Mouse (Mus musculus): Measurements from ENCODE around the gene Gm6525. TPM values are rescaled to one million over a fixed set of nuclear protein-coding genes. Genes with fewer than 3 reads are reported as not detected.

The Gm6525 gene
- polyA plus RNA-seq, 1 experiment: not detected

DNA sequence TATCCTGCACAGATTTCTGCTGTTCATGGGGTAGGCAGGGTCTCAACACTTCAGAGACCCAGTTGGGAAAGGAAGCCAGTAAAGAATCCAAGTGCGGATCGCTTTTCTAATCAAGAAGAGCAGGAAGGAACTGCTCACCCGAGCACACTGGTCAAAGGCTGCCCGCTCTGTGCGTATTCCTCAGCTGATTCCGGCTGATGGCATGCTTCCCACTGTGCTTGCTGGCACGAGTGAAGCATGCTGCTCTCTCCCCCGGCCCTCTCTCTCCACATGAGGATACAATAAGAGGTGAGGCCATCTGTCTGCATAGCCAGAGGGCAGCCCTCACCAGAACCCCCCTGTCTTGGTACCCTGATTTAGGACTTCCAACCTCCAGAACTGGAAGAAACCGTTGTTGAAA lies 41.3 kb downstream of the Gm6525 start:
- H3K4me1 ChIP-seq (replicated peaks; ENCODE audit: control insufficient read depth, insufficient read depth, low read length): no peaks in the 10 kb centered on the region
- no peak overlapping the region for H3K4me3 ChIP-seq (ENCODE audit: control insufficient read depth, insufficient read depth, low read length)
- DNase-seq: no peak
- TF ChIP-seq CTCF (IDR thresholded peaks at IDR 0.05; ENCODE audit: borderline replicate concordance, control insufficient read depth, extremely low read depth, insufficient read depth, low read length, poor library complexity): no peak
- no peak for TF ChIP-seq POLR2A (IDR thresholded peaks at IDR 0.05; ENCODE audit: control insufficient read depth, extremely low read depth, insufficient read depth, low read length, poor library complexity)
- no peaks in the 10 kb centered on the region for H3K36me3 ChIP-seq (ENCODE audit: control insufficient read depth, insufficient read depth, low read length)
- no peaks in the 10 kb centered on the region; the same call in 1 of the 2 replicates for H3K27me3 ChIP-seq (ENCODE audit: control insufficient read depth, insufficient read depth, low read length)
- H3K27ac ChIP-seq (ENCODE audit: control insufficient read depth, insufficient read depth, low read length): no peak overlapping the region
- 89% methylated on average over 9 of the region's 9 CpGs for WGBS

DNA sequence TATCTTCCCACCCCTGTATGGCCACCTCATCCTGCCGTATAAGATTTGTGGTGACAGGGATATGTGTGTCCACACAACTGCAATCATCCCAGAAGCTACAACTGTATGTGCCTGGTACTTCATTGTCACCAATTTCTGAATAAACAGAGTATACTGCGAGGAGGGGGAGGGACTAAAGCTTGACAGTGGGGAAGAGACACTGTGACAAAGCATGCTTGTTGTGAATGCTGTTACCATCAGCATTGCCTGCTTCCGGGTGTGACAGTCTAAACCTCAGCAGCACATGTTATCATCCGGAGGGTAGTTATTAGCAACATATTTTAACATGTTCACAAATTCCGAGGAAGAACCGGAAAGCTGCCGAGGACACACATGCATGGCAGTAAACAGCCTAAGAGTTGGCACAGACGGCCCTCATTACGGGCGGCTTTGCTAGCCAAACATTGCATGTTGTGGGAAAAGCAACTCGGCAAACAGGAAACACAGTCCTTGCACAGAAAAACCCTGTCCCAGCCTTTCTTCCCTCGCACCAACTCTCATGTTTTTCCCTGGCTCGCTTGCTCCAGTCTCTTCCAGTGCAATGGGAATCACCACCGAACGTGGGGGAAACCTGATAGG lies 41.9 kb downstream of the Gm6525 start:
- Histone ChIP-seq H3K27ac (ENCODE audit: control insufficient read depth, insufficient read depth, low read length) (no peak overlapping the region), H3K4me3 (ENCODE audit: control insufficient read depth, insufficient read depth, low read length) (no peak overlapping the region), H3K4me1 (replicated peaks; ENCODE audit: control insufficient read depth, insufficient read depth, low read length) (peaks cover 2% of the 10 kb centered on the region; the same call in 1 of the 2 replicates), H3K27me3 (ENCODE audit: control insufficient read depth, insufficient read depth, low read length) (no peaks in the 10 kb centered on the region; the same call in 1 of the 2 replicates), H3K36me3 (ENCODE audit: control insufficient read depth, insufficient read depth, low read length) (no peaks in the 10 kb centered on the region)
- no peak for DNase-seq
- 91% methylated on average over 15 of the region's 15 CpGs for WGBS
- TF ChIP-seq POLR2A (IDR thresholded peaks at IDR 0.05; ENCODE audit: control insufficient read depth, extremely low read depth, insufficient read depth, low read length, poor library complexity) (no peak), CTCF (IDR thresholded peaks at IDR 0.05; ENCODE audit: borderline replicate concordance, control insufficient read depth, extremely low read depth, insufficient read depth, low read length, poor library complexity) (no peak)

DNA sequence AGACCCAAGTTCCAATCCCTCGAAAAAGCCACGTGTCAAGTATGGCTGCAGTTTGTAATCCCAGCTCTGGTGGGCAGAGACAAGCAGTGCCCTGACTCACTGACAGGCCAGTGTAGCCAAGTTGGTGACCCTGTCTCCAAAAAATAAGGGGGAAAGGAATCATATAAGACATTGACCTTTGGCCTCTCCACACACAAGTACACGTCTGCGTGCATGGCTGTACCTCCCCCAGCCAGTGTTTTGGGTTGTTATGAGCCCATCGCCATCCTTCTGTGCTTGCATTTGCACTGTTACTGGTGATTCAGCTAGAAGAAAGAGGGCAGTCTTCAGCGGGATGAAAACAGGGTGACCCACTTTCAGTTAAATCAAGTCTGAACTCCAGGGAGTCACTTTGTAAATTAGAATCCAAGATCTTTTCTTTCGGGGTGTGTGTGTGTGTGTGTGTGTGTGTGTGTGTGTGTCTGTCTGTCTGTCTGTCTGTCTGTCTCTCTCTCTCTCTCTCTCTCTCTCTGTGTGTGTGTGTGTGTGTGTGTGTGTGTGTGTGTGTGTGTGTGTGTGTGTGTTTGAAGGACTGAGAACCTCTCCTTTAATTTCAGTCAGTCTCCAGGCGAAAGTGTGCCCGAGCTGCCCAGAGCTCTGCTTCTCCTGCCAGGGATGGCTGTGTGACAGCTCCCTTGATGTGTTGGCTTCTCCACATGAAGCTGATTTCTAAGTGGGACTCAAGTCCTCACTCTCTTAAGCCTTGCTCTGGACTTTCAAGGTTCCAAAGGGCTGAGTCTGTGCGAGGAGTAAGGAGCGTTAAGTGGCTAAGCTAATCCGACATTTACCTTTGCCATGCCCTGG lies 43.4 kb downstream of the Gm6525 start:
- TF ChIP-seq POLR2A (IDR thresholded peaks at IDR 0.05; ENCODE audit: control insufficient read depth, extremely low read depth, insufficient read depth, low read length, poor library complexity) (no peak), CTCF (IDR thresholded peaks at IDR 0.05; ENCODE audit: borderline replicate concordance, control insufficient read depth, extremely low read depth, insufficient read depth, low read length, poor library complexity) (no peak)
- 91% methylated on average over 12 of the region's 12 CpGs for WGBS
- Histone ChIP-seq H3K4me3 (ENCODE audit: control insufficient read depth, insufficient read depth, low read length) (no peak overlapping the region), H3K36me3 (ENCODE audit: control insufficient read depth, insufficient read depth, low read length) (no peaks in the 10 kb centered on the region), H3K27me3 (ENCODE audit: control insufficient read depth, insufficient read depth, low read length) (no peaks in the 10 kb centered on the region; the same call in 1 of the 2 replicates), H3K27ac (ENCODE audit: control insufficient read depth, insufficient read depth, low read length) (no peak overlapping the region), H3K4me1 (replicated peaks; ENCODE audit: control insufficient read depth, insufficient read depth, low read length) (peaks cover 3% of the 10 kb centered on the region; the same call in 1 of the 2 replicates)
- no peak for DNase-seq

- WGBS: 82% methylated on average over 4 of the region's 4 CpGs
- Histone ChIP-seq H3K4me3 (ENCODE audit: control insufficient read depth, insufficient read depth, low read length) (no peak overlapping the region), H3K27ac (ENCODE audit: control insufficient read depth, insufficient read depth, low read length) (no peak overlapping the region), H3K36me3 (ENCODE audit: control insufficient read depth, insufficient read depth, low read length) (no peaks in the 10 kb centered on the region), H3K4me1 (replicated peaks; ENCODE audit: control insufficient read depth, insufficient read depth, low read length) (peaks cover 3% of the 10 kb centered on the region; the same call in 1 of the 2 replicates), H3K27me3 (ENCODE audit: control insufficient read depth, insufficient read depth, low read length) (no peaks in the 10 kb centered on the region; the same call in 1 of the 2 replicates)
- DNase-seq: no peak
- TF ChIP-seq CTCF (IDR thresholded peaks at IDR 0.05; ENCODE audit: borderline replicate concordance, control insufficient read depth, extremely low read depth, insufficient read depth, low read length, poor library complexity) (no peak), POLR2A (IDR thresholded peaks at IDR 0.05; ENCODE audit: control insufficient read depth, extremely low read depth, insufficient read depth, low read length, poor library complexity) (no peak)
Measured at GRCm38 (mm10) chr3:84217961-84218351, 44.1 kb downstream of the Gm6525 start.

GRCm38 (mm10) chr3:84218498-84218897 lies 44.6 kb downstream of the Gm6525 start:
- Histone ChIP-seq H3K27me3 (ENCODE audit: control insufficient read depth, insufficient read depth, low read length) (no peaks in the 10 kb centered on the region; the same call in 1 of the 2 replicates), H3K4me3 (ENCODE audit: control insufficient read depth, insufficient read depth, low read length) (no peak overlapping the region), H3K27ac (ENCODE audit: control insufficient read depth, insufficient read depth, low read length) (no peak overlapping the region), H3K4me1 (replicated peaks; ENCODE audit: control insufficient read depth, insufficient read depth, low read length) (peaks cover 3% of the 10 kb centered on the region; the same call in 1 of the 2 replicates), H3K36me3 (ENCODE audit: control insufficient read depth, insufficient read depth, low read length) (no peaks in the 10 kb centered on the region)
- no peak for DNase-seq
- no peak for TF ChIP-seq CTCF (IDR thresholded peaks at IDR 0.05; ENCODE audit: borderline replicate concordance, control insufficient read depth, extremely low read depth, insufficient read depth, low read length, poor library complexity)
- TF ChIP-seq POLR2A (IDR thresholded peaks at IDR 0.05; ENCODE audit: control insufficient read depth, extremely low read depth, insufficient read depth, low read length, poor library complexity): no peak
- WGBS: 90% methylated on average over 2 of the region's 2 CpGs

DNA sequence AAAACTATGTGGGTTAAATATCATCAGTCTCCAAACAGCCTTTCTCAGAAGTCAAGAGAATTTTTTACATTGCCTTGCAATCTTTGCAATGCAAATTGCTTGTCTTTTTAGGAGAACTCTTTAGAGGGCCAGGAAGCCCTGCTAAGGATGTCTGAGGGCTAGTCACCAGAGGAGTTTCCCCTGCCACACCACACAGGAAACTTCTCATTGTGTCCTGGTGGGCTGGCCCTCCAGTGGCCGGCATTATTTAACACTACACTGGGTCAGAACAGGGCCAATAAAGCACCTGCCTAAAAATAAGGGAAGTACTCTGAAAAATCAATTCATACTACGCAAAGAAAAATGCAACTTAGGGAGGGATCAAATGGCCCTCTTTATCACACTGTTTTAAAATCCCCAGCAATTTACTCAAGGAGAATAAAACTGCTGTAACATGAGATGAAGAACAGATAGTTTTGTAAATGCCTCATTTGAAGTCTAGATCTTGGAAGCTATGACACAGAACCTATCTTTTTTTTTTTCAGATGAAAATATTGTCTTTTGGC lies 45.3 kb downstream of the Gm6525 start:
- Histone ChIP-seq H3K4me3 (ENCODE audit: control insufficient read depth, insufficient read depth, low read length) (no peak overlapping the region), H3K4me1 (replicated peaks; ENCODE audit: control insufficient read depth, insufficient read depth, low read length) (peaks cover 3% of the 10 kb centered on the region; the same call in 1 of the 2 replicates), H3K27ac (ENCODE audit: control insufficient read depth, insufficient read depth, low read length) (no peak overlapping the region), H3K36me3 (ENCODE audit: control insufficient read depth, insufficient read depth, low read length) (no peaks in the 10 kb centered on the region), H3K27me3 (ENCODE audit: control insufficient read depth, insufficient read depth, low read length) (no peaks in the 10 kb centered on the region; the same call in 1 of the 2 replicates)
- no peak for DNase-seq
- no peak for TF ChIP-seq POLR2A (IDR thresholded peaks at IDR 0.05; ENCODE audit: control insufficient read depth, extremely low read depth, insufficient read depth, low read length, poor library complexity)
- no peak for TF ChIP-seq CTCF (IDR thresholded peaks at IDR 0.05; ENCODE audit: borderline replicate concordance, control insufficient read depth, extremely low read depth, insufficient read depth, low read length, poor library complexity)
- WGBS: 11% methylated on average over 2 of the region's 2 CpGs

Data from thymus, adult 2 months (tissue).